Mouse (Mus musculus): ENCODE results near the gene Vpreb2.

GRCm38 (mm10) chr16:17933594-17934444 is 46.4 kb upstream of the Vpreb2 start:
- TF ChIP-seq CTCF (IDR thresholded peaks at IDR 0.05; ENCODE audit: low read depth), result no peak
- TF ChIP-seq EP300 (IDR thresholded peaks at IDR 0.05; ENCODE audit: low read depth), result no peak

All from heart, postnatal 0 days (tissue).